Mouse (Mus musculus) thymus, postnatal 4 days (tissue): ENCODE data around the gene Tagln2.

Source experiments
- DNase-seq: peaks from one replicate; pipeline ENCODE4 v3.0.0; 2021

Tagln2 gene

DNA sequence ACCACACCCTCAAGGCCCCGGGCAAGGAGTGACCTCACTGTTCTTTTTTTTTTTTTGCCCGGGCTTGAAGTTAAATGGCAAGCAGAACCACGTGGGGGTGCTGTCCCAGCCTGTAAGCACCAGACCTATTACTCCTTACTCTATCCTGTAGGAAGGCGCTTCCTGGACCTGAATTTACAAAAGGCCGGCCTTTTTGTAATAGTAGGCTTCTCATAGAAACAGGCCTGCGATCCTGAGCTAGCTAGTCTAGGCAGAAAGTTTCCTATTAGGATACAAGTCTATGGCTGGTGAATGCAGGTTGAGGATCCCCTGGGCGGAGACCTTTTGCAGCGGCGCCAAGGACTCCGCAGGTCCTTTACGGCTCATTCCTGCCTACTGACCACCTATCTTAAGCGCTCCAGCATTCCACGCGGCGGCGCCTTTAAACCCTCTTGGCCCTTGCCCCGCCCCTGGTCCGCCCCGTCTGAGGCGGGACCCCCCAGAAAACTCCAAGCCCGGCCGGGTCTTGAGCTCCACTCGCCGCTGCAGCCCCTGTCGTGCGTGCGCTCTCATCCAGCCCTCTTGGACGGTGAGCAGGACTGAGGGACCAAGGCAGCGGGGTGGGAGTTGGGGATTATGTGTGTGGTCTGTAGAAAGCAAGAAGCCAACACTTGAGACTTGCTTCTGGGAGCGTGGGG lies at the start of gene Tagln2:
Tagln2 (plus strand) TSS at position 283 of the 677 bp plus-strand sequence.
- peak; percentile 74 for DNase-seq

DNA sequence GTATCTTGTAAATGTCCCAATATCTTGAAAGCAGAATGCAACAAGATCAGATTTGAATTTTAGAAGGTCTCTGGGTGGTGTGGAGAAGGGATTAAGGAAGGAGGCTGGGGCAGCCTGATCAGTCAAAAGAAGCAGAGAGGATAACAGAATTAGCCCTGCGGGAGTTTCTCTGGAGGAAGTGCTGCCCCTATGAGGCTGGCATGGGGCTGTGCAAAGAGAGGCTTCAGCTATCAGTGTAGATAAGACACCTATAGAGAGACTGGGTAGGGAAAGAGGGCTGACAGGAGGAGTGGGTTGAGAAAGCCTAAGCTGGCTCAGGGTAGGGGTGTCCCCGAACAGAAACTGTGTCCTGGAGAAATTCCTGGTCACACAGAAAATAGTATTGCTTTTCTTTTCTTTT lies 49.6 kb upstream of the Tagln2 start:
- no peak for DNase-seq

DNA sequence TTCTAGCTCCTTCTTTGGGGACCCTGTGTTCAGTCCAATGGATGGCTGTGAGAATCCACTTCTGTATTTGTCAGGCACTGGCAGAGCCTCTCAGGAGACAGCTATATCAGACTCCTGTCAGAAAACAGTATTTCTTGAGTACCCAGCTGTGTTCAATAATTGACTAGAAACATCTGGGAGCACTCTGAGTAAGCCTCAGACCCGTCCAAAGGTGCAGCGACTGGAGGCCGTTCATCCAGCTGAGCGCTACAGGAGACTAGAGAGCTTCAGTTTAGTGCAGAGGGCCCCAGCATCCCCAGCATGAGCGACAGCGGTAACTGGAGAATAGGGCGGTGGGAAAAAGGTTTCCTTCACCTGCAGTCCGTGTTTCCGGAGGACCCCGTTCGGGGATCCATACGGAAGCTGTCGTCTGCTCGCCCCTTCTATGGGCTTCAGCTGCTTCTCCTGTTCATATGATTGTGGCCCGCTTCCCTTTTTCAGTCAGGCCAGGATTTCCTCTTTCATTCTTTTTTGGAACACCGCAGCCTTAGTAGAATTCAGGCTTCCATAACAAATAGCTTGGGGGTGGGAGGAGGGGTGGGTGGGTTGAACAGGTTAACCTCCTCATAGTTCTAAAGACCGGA lies 48.9 kb upstream of the Tagln2 start:
- no peak for DNase-seq

DNA sequence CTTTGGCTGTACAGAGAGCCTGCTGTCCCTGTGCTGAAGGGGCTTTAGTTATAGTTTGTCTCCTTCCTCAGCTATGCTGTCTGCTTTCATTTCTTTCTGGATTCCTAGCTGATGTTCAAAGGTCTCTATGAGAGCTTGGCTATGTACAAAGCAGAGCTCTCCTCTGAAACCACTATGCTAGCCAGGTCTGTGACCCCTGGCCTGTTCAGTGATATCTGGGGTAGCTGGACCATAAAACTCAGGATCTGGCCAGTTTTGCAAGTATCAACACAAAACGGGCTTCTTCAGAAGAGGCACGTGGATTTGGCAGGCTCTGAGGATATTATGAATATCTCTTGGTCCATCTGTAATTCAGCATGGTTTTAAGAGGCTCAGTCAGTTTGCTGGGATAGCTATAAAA lies 46.9 kb upstream of the Tagln2 start:
- no peak for DNase-seq

DNA sequence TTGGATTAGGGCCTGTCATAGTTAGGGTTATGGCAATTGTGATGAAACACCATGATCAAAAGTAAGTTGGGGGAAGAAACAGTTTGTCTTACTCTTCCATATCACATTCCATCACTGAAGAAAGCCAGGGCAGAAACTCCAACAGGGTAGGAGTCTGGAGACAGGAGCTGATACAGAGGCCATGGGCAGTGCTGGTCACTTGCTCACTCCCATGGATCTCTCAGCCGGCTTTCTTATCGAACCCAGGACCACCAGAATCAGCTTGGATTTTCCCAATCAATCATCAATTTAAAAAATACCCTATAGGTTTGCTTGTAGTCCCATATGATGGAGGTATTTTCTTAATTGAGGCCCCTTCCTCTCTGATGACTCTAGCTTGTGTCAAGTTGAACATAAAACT lies 46.0 kb upstream of the Tagln2 start:
- DNase-seq, result no peak

DNA sequence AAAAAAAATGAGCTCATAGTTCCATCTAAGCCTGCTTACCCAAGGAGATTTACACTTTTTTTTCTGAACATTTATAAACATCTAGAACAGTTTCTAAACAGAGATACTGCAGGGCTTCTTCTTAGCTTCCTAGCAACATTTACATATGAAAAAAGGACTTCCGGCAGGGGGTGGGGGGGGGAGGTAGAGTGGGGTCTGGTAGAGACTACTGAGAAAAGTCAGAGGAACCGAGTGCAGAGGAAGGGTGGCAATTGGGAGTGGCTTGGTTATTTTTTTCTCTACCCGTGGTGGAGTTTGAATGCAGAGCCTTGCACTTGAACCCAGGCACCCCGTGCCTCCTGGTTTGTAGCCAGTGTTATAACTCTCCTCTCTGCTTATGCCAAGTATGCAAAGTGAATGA lies 44.4 kb upstream of the Tagln2 start:
- peak; percentile 22 for DNase-seq

DNA sequence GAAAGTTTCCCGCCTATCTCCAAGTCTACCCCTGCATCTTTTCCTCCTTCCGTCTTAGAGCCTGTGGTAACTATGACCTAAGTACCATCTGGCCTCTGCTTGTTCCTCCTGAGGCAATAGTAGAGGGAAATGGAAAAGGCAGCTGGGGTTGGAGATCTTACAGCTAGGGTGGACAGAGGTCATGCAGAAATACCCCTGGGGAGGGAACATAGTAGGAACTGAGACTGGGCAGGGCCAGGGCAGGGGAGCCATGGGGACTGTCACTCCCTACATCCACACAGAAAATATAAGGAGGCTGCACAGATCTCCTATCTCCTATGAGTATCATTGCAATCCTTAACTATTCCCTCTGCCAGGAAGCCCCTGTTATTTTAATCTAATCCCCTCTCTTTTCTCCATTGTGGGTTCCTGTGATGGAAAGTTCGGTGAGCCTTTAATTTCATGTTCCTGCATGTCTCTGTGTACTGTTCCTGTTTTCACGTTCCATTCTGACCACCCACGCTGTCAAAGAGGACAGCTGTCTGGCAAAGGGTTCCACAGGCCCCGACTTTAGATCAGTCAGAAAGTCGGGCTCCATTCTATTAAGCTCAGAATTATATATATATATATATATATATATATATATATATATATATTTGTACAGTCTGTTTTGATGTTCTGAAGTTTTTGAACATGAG lies 43.7 kb upstream of the Tagln2 start:
- no peak for DNase-seq

DNA sequence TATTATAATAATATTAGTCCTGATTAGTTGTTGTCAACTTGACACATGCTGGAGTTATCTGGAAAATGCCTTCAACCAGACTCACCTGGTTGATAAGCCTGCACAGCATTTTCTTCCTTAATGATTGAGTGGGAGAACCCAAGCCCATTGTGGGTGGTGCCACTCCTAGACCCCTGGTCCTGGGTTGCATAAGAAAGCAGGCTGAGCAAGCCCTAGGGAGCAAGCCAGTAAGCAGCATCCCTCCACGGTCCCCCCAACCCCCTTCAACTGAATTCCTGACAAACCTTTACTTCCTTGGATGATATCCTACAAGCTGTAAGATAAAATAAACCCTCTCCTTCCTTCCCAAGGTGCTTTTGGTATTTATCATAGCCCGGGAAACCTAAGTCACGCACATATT lies 42.7 kb upstream of the Tagln2 start:
- no peak for DNase-seq

DNA sequence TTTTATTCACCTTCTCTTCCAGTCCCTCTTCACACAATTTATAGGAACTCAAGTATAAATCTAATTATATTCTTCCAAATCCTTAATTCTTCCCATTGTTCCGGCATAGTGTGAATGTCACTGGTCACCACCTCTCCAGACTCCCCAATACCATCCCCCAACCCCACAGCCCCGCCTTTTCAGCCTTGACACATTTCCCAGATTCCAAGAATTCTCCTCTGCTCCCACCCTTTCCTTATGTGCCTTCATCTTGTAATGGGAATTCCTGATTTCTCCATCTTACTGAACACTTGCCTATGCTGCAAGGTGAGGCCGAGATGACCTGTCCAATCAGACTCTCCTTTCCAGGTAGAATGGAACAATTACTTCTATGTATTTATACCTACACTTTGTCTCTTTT lies 41.8 kb upstream of the Tagln2 start:
- no peak for DNase-seq

DNA sequence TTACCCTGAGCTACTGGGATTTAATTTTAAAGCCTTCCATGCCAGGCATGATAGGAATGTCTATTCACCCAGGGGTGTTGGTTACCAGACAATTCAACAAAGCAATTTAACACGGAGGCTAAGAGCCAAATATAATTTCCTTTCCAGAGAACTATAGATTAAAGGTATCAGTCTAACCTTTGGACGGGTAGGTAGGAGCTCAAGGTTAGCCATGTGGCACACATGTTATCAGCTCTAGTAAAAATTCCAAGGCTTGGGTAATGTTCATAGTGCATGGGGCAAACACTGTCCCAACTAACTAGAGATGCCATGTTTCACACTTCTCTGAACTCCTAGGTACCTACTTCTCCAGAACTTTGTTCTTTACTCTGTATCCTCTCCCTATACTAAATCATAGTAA lies 38.2 kb upstream of the Tagln2 start:
- no peak for DNase-seq

DNA sequence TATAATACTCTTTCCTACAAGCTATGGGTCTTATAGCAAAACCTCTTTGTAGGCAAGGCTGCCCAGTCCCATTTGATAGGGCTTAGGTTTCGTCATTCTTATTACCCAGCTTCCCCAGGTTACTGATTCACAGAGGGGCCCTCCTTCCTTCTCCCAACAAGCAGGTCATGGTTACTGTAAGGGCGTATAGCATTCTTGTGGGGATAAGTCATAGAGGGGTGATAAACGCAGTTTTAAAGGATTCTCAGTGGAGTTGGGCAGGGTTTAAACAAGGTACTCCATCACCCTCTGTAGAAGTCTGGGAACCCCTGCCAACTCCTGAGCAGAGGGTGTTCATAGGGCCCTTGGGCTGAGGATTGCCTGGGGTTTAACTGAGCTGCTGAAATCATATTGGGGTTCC lies 37.3 kb upstream of the Tagln2 start:
- no peak for DNase-seq

DNA sequence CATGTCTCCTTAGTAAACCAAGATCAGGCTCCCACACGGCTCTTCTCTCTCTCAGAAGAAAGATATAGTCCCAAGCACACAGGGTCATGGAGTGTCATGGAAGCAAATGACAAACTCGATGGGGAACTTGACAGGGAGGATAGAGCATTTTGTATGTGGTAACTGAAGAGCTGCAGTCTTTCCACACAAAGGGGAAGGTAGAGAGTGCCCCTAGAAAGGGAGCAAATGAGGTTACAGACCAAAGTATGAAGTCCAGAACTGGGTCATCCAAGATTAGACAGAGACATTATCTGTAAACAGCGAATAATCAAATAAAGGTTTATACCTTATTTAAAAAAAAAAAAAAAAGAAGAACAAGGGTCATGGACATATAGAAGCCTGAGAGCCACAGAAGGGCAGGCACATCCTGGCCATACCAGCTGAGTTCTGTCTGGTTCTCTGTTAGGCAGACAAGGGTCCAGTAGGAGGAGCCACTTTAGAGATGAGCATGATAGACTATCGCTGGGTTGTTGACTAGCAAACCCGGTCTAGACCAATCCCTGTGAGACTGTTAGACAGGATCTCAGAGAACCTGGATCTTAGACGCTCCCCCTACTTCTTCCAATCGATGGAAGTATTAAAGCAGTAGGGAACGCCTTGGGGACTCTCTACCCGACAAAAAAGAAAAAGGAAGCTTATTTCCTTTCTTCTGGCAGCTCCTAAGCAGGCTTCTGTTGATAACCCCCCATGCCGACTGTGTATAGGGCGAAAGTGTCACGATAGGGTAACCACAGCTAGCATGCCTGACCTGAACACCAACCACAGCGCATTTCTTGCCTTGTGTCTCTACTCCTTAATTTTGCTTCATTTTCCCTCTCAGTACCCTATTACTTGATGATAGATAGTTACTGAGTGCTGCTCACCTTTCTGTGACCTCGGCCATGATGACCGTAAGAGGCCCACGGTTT lies 36.2 kb upstream of the Tagln2 start:
- no peak for DNase-seq

DNA sequence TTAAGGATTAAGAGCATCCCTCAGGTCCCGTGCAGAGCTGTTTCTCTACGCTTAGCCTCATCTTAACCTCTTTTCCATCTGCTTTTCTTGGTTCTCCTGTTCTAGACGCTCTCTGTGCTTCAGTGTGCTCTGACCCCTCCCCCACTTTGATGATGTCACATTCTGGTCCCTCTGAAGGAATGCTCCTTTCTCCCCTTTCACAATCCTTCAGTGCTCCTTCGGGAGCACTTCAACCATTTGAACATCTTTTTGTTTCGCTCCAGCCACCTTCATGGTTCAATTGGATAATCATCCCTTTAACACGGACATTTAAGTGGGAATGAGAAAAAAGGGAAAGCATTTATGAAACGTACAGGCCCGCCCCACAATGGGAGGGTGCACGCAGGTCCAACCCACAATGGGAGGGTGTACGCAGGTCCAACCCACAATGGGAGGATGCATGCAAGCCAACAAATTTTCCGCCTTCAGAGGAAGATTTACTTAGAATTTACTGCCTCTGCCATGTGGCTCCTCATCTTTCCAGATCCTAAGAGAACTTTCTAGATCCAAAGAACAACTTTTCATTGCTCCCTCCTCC lies 31.5 kb upstream of the Tagln2 start:
- no peak for DNase-seq

DNA sequence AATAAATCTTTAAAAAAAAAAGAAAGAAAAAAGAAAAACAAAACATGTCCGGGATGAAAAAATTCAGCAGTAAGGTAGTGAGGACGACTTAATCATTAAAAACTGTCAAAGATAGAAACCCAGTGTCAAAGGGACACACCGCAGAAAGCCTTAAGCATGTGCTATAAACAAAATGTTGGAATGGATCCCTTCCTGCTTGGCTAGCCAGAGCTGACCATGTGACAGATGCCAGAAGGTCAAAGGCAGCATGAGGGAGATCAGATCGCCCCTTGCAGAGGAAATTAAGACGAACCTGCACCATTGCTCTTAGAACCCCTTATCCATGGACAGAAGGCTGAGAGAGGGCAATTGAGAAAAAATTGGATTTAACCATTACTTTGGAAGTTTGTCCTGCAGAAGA lies 30.5 kb upstream of the Tagln2 start:
- DNase-seq, result no peak

DNA sequence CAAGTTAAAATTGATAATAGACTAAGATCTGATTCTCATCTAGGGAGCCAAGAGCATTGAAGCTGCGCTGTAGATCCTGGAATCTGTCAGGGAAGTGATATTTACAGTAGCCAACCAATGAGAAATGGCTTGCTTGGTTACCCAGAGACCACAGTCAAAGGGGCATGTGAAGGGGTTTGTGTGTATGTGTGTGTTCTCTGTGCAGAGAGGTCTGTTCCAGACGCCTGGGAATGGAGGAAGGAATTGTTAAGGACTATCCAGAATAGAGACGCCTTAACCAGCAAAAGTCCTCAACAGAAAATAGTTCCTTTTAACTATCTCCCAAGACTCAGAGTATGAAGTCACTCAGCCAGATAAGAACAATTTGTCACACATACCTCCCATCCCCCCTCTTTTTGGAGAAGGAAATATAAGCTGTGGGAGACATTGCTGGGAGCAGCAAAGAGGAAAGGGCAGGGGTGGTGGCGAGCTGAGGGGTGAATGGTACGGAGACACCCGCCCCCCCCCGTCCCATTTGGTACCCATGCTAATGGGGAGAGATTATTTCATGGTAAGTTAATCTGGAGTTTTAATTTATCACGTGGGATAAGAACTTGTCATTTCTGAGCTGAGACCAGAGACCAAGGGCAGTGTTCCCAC lies 29.9 kb upstream of the Tagln2 start:
- no peak for DNase-seq

DNA sequence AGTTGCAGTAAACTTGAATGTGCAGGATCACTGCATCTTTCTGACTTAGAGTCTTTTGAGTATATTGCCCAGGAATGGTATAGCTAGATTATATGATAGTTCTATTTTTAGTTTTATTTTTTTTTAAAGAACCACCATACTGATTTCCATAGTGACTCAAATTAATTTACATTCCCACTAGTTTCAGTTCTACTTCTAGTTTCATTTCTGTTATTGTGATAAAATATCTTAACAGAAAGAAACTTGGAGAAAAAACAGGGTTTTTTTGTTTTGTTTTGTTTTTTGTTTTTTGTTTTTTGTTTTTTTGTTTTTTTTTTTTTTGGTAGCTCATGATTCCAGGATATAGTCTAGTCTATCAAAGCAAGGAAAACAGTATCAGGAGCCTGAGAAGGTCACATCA lies 26.9 kb upstream of the Tagln2 start:
- no peak for DNase-seq

DNA sequence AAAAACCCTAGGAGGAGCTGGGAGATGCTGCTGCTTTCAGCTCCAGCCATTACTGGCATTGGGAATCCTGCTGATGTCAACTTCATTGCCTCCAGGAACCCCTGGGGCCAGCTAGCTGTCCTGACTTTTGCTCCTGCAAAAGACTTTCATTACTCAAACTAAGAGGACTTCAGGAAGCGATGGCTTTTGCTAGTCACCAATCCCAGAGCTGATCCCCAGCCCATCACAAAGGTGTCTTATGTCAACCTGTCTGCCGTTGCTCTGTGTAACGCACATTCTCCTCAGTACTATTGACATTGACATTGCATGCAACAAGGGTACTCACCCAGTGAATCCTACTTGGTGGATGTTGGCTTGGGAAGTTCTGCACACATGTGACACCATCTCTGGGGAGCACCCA lies 25.7 kb upstream of the Tagln2 start:
- no peak for DNase-seq

DNA sequence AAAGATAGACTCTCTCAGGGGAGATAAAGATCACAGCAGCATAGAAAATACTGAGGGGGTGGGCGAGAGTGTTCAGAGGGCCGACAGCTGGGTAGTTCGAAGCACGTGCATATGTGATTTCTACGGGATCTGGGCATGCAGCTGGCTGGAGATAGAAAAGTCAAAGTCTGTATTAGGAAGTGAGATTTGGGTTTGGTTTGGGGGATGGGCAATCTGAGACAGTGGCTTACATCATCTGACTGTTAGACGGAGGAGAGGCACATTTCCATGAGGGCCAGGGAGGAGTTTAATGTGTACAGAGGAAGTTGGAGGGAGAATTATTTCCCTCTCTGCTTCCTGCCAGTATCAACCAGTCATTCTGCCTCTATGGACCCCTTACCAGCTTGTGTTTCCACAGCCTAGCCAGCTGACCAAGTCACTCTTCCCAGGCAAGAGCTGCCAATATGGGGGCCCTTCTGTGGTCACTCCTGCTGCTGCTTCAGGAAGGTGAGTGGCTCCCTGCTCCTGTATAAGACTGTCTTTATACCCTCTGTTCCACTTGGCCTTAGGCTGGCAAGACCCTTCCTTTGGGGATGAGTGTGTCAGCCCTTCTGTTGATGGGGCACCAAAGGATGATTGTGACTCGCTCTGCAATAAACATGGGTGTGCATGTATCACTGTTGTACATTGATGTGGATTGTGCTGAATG lies 24.6 kb upstream of the Tagln2 start, which contains the start of gene Slamf9:
Slamf9 (plus strand) TSS at position 305 of the 688 bp plus-strand sequence.
- DNase-seq, result no peak

DNA sequence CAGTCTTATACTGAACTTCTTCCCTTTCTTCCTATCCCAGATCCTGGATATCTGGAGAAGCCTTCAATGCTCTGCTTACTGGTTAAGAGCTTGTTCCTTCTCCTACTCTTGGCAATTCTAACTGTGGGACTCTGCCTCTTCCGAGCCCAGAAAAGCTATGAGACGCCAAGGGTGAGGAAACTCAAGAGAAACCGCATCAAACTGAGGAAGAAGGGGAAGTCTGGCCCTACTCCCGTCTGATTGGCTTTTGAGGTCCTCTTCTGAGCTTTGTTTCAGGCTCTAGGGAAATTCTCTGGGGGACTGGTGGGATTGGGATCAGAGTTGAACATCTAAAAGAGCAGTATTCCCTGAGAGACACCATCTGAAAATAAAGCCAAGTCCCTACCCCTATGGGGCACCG lies 21.8 kb upstream of the Tagln2 start:
- DNase-seq, result no peak

DNA sequence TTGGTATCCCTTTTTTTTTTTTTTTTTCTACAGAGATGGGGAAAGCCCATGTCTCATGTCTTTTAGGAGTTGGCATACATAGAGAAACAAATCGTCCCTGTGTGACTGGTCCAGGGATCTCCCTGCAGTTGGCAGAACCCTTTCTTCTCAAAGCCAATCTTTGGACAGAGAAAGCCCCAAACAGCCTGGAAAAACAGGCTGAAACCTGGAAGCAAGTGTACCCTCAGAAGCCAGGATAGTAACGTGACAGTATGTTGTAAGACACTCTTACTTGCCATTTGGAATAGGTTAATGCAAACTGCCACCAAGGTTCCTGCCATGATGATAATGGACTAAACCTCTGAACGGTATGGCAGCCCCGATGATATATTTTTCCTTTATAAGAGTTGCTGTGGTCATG lies 19.5 kb upstream of the Tagln2 start:
- DNase-seq, result no peak

DNA sequence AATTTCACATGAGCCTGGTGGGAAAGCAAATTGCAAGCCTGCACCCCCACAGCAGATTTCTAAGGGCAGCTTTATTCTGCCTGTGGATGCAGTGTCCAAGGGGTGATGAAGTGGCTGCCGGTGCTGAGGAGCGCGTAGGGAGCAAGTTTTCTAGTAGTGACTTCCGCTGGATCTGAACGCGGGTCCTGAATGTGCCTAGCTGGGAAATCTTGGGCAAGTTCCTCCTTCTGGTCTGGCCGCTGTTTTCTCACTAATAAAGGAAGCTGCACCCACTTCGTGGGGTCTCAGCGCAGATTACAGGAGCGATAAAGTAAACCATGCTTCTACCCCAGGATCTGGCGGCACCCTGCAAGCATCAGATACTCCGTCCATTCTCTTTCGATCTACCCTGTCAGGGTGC lies 18.7 kb upstream of the Tagln2 start:
- no peak for DNase-seq
